Mouse (Mus musculus): ENCODE results near the gene Srp9. TPM values are rescaled to one million over a fixed set of nuclear protein-coding genes. Genes with fewer than 3 reads are reported as not detected.

Srp9 gene
- polyA plus RNA-seq, 1 experiment from 2014 or later: 122 TPM

DNA sequence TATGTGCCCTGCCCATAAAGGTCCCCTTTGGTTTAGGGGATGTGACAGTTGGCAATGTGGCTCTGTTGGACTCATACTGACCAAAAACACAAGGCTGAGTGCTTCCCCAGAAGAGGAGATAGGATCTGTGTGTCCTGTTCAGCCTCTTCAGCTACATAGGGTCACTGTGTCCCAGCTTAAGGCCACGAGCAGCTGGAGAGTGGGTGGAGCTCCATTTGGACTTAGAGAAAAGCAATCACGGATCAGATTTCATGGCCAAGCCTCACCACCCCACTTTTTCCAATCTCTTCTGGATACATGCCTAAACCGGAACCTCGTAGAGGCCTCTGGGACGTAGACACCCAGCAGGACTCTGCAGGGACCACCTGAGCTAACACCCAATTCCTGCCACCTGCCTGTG is 25.5 kb upstream of the Srp9 start:
- no peak for ATAC-seq (replicated peaks; ENCODE audit: insufficient number of reproducible peaks, low FRiP score, low TSS enrichment)
- Histone ChIP-seq H3K27ac (ENCODE audit: low read depth, low read length) (no peak overlapping the region), H3K4me3 (ENCODE audit: low read depth, low read length) (no peak overlapping the region), H3K36me3 (ENCODE audit: control insufficient read depth, insufficient read depth, low read length) (no peaks in the 10 kb centered on the region), H3K27me3 (ENCODE audit: control insufficient read depth, insufficient read depth, low read length) (no peaks in the 10 kb centered on the region), H3K9ac (ENCODE audit: low read depth, low read length) (no peak overlapping the region), H3K9me3 (replicated peaks; ENCODE audit: control insufficient read depth, low read length) (no peaks in the 10 kb centered on the region), H3K4me2 (no peak overlapping the region), H3K4me1 (ENCODE audit: control insufficient read depth, insufficient read depth, low read length) (peaks cover 27% of the 10 kb centered on the region)
- 50% methylated on average over 5 of the region's 5 CpGs for WGBS (ENCODE audit: insufficient replicate concordance)

DNA sequence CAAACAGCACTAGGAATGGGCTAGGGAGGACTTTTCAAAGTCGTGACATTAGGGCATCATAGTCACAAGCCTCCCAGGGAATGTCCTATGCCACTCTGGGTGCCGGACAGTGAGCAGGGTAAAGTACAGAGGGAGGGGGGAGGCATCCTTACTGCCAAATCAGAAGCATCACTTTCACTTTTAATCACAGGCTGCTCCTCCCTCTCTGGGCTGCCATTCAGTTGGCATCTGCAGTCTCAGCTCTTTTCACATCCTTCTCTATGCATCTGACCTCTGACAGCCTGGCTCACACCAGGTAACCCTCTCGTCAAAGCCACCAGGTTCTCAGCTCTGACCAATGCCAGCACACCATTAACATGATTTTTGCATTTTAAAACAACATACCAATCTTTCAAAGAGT is 24.1 kb upstream of the Srp9 start:
- Histone ChIP-seq H3K27me3 (ENCODE audit: control insufficient read depth, insufficient read depth, low read length) (no peaks in the 10 kb centered on the region), H3K36me3 (ENCODE audit: control insufficient read depth, insufficient read depth, low read length) (no peaks in the 10 kb centered on the region), H3K27ac (ENCODE audit: low read depth, low read length) (no peak overlapping the region), H3K4me1 (ENCODE audit: control insufficient read depth, insufficient read depth, low read length) (peaks cover 23% of the 10 kb centered on the region), H3K9ac (ENCODE audit: low read depth, low read length) (no peak overlapping the region), H3K4me3 (ENCODE audit: low read depth, low read length) (no peak overlapping the region), H3K4me2 (no peak overlapping the region), H3K9me3 (replicated peaks; ENCODE audit: control insufficient read depth, low read length) (no peaks in the 10 kb centered on the region)
- WGBS (ENCODE audit: insufficient replicate concordance): 63% methylated on average over 3 of the region's 3 CpGs
- no peak for ATAC-seq (replicated peaks; ENCODE audit: insufficient number of reproducible peaks, low FRiP score, low TSS enrichment)

DNA sequence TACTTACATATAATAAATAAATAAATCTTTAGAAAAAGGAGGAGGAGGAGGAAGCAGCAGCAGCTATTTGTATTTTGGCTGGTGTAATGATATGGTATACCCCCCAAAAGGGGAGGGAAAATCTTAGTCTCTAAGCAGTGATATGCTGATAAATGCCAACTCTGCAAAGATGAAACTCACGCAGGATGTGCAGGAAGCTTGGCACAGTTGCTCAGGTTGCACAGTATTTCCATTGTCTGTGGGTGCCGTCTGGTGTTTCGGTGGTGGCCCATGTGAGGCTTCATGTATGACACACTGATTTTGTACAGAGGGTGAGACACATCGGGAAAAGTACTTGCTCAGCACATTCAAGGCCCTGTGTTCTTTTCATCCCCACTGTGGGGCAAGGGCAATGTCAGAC is 23.1 kb upstream of the Srp9 start:
- no peak overlapping the region for H3K27ac ChIP-seq (ENCODE audit: low read depth, low read length)
- no peak overlapping the region for H3K4me3 ChIP-seq (ENCODE audit: low read depth, low read length)
- H3K4me2 ChIP-seq: no peak overlapping the region
- H3K4me1 ChIP-seq (ENCODE audit: control insufficient read depth, insufficient read depth, low read length): peaks cover 28% of the 10 kb centered on the region
- ATAC-seq (replicated peaks; ENCODE audit: insufficient number of reproducible peaks, low FRiP score, low TSS enrichment): no peak
- H3K27me3 ChIP-seq (ENCODE audit: control insufficient read depth, insufficient read depth, low read length): no peaks in the 10 kb centered on the region
- no peaks in the 10 kb centered on the region for H3K9me3 ChIP-seq (replicated peaks; ENCODE audit: control insufficient read depth, low read length)
- WGBS (ENCODE audit: insufficient replicate concordance): 68% methylated on average over 4 of the region's 4 CpGs
- no peaks in the 10 kb centered on the region for H3K36me3 ChIP-seq (ENCODE audit: control insufficient read depth, insufficient read depth, low read length)
- no peak overlapping the region for H3K9ac ChIP-seq (ENCODE audit: low read depth, low read length)

DNA sequence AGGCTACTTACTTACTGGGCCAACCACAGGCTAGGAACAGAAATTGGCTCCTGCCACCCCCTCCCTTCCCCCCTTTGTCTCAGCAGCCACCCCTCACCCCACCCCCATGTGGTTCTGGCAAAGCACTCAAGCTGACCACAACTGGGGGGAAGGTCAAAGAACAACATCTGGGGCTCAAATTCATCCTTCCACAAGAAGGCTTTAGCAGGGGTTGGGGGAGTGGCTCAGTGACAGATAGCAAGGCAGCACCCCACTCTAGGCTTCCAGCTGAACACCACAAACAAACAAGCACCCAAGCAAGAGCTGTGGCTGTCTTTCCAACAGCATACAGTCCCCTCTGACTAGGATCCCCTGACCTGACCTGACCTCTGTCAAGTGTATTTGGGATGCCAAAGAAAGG is 21.8 kb upstream of the Srp9 start:
- Histone ChIP-seq H3K36me3 (ENCODE audit: control insufficient read depth, insufficient read depth, low read length) (no peaks in the 10 kb centered on the region), H3K27me3 (ENCODE audit: control insufficient read depth, insufficient read depth, low read length) (no peaks in the 10 kb centered on the region), H3K4me2 (no peak overlapping the region), H3K4me3 (ENCODE audit: low read depth, low read length) (no peak overlapping the region), H3K9ac (ENCODE audit: low read depth, low read length) (no peak overlapping the region), H3K9me3 (replicated peaks; ENCODE audit: control insufficient read depth, low read length) (no peaks in the 10 kb centered on the region), H3K27ac (ENCODE audit: low read depth, low read length) (no peak overlapping the region), H3K4me1 (ENCODE audit: control insufficient read depth, insufficient read depth, low read length) (peaks cover 28% of the 10 kb centered on the region)
- no peak for ATAC-seq (replicated peaks; ENCODE audit: insufficient number of reproducible peaks, low FRiP score, low TSS enrichment)

DNA sequence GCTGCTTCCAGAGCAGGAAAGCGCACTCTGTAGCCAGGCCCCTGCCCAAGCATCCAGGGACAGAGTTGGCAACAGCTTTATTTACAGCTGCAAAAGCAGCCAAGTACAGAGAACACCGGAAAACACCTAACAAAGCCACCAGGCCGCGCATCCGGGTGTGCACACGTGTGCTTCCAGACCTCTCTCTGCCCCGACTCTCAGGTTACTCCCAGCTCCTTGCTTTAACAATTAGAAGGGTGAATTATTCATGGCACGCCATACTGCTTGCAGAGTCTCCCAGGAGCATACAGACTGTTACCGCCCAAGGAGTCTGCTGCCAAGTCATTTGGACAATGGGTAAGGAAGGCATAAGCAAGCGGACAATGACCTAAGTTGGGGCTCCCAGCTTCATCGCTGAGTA is 21.1 kb upstream of the Srp9 start:
- Histone ChIP-seq H3K27me3 (ENCODE audit: control insufficient read depth, insufficient read depth, low read length) (no peaks in the 10 kb centered on the region), H3K4me1 (ENCODE audit: control insufficient read depth, insufficient read depth, low read length) (peaks cover 29% of the 10 kb centered on the region), H3K4me2 (no peak overlapping the region), H3K4me3 (ENCODE audit: low read depth, low read length) (no peak overlapping the region), H3K27ac (ENCODE audit: low read depth, low read length) (no peak overlapping the region), H3K36me3 (ENCODE audit: control insufficient read depth, insufficient read depth, low read length) (no peaks in the 10 kb centered on the region), H3K9me3 (replicated peaks; ENCODE audit: control insufficient read depth, low read length) (no peaks in the 10 kb centered on the region), H3K9ac (ENCODE audit: low read depth, low read length) (no peak overlapping the region)
- 84% methylated on average over 11 of the region's 11 CpGs for WGBS (ENCODE audit: insufficient replicate concordance)
- ATAC-seq (replicated peaks; ENCODE audit: insufficient number of reproducible peaks, low FRiP score, low TSS enrichment): no peak

DNA sequence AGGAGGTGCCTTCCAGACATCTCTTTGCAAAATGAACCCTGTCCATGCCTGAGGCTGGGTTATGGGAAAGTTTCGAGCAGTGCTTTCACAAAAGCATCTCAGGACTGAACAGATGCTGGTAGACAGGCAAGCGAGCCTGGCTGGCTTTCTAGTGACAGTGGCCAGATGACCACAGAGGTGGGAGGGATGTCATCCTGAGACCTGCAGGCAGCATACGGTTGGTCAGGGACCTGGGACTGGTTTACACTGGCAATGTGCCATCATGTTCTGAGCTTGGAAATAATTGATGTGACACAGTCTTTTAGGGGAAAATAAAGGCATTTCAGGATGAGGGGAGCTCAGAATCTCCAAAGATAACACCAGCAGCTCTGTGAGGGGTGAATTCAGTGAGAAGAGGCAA is 19.5 kb upstream of the Srp9 start:
- Histone ChIP-seq H3K27ac (ENCODE audit: low read depth, low read length) (no peak overlapping the region), H3K4me3 (ENCODE audit: low read depth, low read length) (no peak overlapping the region), H3K4me2 (no peak overlapping the region), H3K4me1 (ENCODE audit: control insufficient read depth, insufficient read depth, low read length) (peaks cover 25% of the 10 kb centered on the region), H3K36me3 (ENCODE audit: control insufficient read depth, insufficient read depth, low read length) (no peaks in the 10 kb centered on the region), H3K9ac (ENCODE audit: low read depth, low read length) (no peak overlapping the region), H3K9me3 (replicated peaks; ENCODE audit: control insufficient read depth, low read length) (no peaks in the 10 kb centered on the region), H3K27me3 (ENCODE audit: control insufficient read depth, insufficient read depth, low read length) (no peaks in the 10 kb centered on the region)
- no peak for ATAC-seq (replicated peaks; ENCODE audit: insufficient number of reproducible peaks, low FRiP score, low TSS enrichment)
- 32% methylated on average over 3 of the region's 3 CpGs for WGBS (ENCODE audit: insufficient replicate concordance)

DNA sequence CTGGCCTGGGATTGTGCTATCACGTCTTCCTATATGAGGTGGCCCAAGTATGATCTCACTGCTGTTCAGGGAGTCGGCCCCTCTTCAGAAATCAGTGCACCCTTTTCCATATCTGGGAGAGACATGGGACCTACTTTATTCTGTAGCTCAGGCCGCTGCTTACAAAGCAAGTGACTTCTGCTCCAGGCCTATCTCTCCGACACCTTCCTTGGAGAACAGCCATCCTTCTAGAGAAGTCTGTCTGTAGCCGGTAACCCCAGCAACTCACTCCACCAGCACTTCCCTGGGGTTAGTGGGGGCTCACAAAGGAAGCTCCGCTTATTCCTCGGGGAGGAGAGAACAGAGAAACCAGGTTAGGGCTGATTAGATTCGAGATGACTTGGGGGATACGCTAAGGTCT is 17.3 kb upstream of the Srp9 start:
- Histone ChIP-seq H3K9me3 (replicated peaks; ENCODE audit: control insufficient read depth, low read length) (no peaks in the 10 kb centered on the region), H3K4me3 (ENCODE audit: low read depth, low read length) (no peak overlapping the region), H3K27ac (ENCODE audit: low read depth, low read length) (peak overlapping the region; percentile 24; the same call in 1 of the 2 replicates), H3K27me3 (ENCODE audit: control insufficient read depth, insufficient read depth, low read length) (no peaks in the 10 kb centered on the region), H3K4me2 (no peak overlapping the region), H3K36me3 (ENCODE audit: control insufficient read depth, insufficient read depth, low read length) (no peaks in the 10 kb centered on the region), H3K4me1 (ENCODE audit: control insufficient read depth, insufficient read depth, low read length) (peaks cover 38% of the 10 kb centered on the region), H3K9ac (ENCODE audit: low read depth, low read length) (no peak overlapping the region)
- WGBS (ENCODE audit: insufficient replicate concordance): 46% methylated on average over 9 of the region's 9 CpGs
- ATAC-seq (replicated peaks; ENCODE audit: insufficient number of reproducible peaks, low FRiP score, low TSS enrichment): no peak

DNA sequence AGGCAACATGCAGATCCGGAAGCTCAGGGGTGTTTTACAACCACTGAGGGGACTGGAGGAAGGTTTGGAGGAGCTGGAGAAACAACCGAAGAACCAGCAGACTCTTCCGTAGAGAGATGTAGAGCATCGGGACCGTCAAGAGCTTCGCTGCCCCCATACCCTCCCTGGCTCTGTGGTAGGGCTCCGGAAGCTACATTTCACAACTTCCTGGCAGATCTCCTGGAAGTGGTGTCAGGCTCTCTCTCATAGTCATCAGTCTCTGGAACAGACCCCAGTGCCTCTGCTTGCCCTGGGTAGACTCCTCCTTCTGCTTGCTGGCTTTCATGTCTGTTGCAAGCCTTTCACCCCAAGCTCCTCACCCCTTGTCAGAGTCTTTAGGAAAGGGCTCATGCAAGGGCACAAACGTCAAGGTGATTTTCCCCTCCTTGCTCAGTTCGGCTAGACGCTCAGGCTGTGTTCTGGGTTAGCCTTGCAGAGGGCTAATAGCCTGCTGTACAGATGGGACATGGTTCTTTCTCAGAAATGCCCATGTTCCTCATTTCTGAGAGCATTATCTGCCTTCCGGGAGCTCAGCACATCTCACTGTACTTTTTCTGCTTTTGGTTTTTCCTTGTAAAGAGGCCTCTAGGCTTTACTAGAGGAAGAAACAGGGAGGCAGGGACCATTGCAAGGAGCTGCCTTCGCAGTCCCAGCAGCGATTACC is 16.0 kb upstream of the Srp9 start:
- H3K4me2 ChIP-seq: no peak overlapping the region
- H3K9ac ChIP-seq (ENCODE audit: low read depth, low read length): no peak overlapping the region
- no peak for ATAC-seq (replicated peaks; ENCODE audit: insufficient number of reproducible peaks, low FRiP score, low TSS enrichment)
- no peak overlapping the region for H3K4me3 ChIP-seq (ENCODE audit: low read depth, low read length)
- no peaks in the 10 kb centered on the region for H3K36me3 ChIP-seq (ENCODE audit: control insufficient read depth, insufficient read depth, low read length)
- no peaks in the 10 kb centered on the region for H3K9me3 ChIP-seq (replicated peaks; ENCODE audit: control insufficient read depth, low read length)
- peak overlapping the region; percentile 50; the same call in 1 of the 2 replicates for H3K27ac ChIP-seq (ENCODE audit: low read depth, low read length)
- 71% methylated on average over 13 of the region's 13 CpGs for WGBS (ENCODE audit: insufficient replicate concordance)
- H3K4me1 ChIP-seq (ENCODE audit: control insufficient read depth, insufficient read depth, low read length): peaks cover 37% of the 10 kb centered on the region
- H3K27me3 ChIP-seq (ENCODE audit: control insufficient read depth, insufficient read depth, low read length): no peaks in the 10 kb centered on the region

DNA sequence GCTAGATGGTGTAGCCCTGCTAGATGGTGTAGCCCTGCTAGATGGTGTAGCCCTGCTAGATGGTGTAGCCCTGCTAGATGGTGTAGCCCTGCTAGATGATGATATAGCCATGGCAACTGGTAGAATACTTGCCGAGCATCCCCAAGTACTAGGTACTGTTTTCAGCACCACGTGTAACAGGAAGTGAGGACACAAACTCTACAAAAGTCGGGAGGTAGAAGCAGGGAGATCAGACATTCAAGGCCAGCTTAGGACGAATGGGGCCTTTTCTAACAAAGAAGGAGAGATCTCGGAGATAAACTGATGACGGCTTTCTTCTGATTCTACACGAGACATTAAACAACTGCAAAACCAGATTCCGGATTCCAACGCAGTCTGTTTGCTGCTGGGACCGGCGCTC is 14.4 kb upstream of the Srp9 start:
- Histone ChIP-seq H3K36me3 (ENCODE audit: control insufficient read depth, insufficient read depth, low read length) (no peaks in the 10 kb centered on the region), H3K4me1 (ENCODE audit: control insufficient read depth, insufficient read depth, low read length) (peaks cover 33% of the 10 kb centered on the region), H3K27me3 (ENCODE audit: control insufficient read depth, insufficient read depth, low read length) (no peaks in the 10 kb centered on the region), H3K27ac (ENCODE audit: low read depth, low read length) (no peak overlapping the region), H3K9ac (ENCODE audit: low read depth, low read length) (no peak overlapping the region), H3K4me3 (ENCODE audit: low read depth, low read length) (no peak overlapping the region), H3K4me2 (no peak overlapping the region), H3K9me3 (replicated peaks; ENCODE audit: control insufficient read depth, low read length) (no peaks in the 10 kb centered on the region)
- WGBS (ENCODE audit: insufficient replicate concordance): 79% methylated on average over 11 of the region's 11 CpGs
- no peak for ATAC-seq (replicated peaks; ENCODE audit: insufficient number of reproducible peaks, low FRiP score, low TSS enrichment)

Measured in heart, embryonic 11.5 days (tissue).